Comparison of ENCODE assay signal across 10 mouse cellular contexts in genomic region chrX:73312522-73312921, GRCm38 (mm10). TPM values are rescaled to one million over a fixed set of nuclear protein-coding genes. Genes with fewer than 3 reads are reported as not detected.
DNase-seq lines count a peak whose midpoint lies in the region; ATAC-seq lines count a peak whose summit lies in the region.
"Had no signal": no experiment of that assay in that cellular context is flagged by ENCODE, and none has a peak within 500 bp of the region (broad histone marks: within the 10 kb centered on the region; RNA-seq: fewer than 3 reads in every experiment).

No protein-coding gene starts in this region.

- ATAC-seq in common myeloid progenitor, adult 5-6 weeks (replicated peaks; ENCODE audit: low read depth, poor library complexity, severe bottlenecking): peak; percentile 68

- intact Hi-C loops in gastrocnemius, postnatal 14 days (cut with DNase I; ENCODE audit: low total_unique reads): loop anchor here (10.0 kb wide), 1 partner anchor 122 kb away; the partner anchor contains the start of gene Trex2
- intact Hi-C loops in left cerebral cortex, postnatal 25 days (cut with DNase I): loop anchor here (1.0 to 5.0 kb wide), 2 partner anchors 118 to 180 kb away; no protein-coding TSS in a partner anchor

- peak; percentile 8 for DNase-seq in gastrocnemius, postnatal 10 days
- no peak for DNase-seq in gastrocnemius, postnatal 14 days
- DNase-seq in urinary bladder, postnatal 36 days (ENCODE audit: low spot score in 2 of 2): peak; percentile 0 to 2
- DNase-seq in urinary bladder, adult 2 months (ENCODE audit: low spot score): no peak
- peak; percentile 20 to 37 for DNase-seq in left cerebral cortex, postnatal 25 days (ENCODE audit: low spot score in 2 of 2)
- peak; percentile 31 for DNase-seq in right cerebral cortex, postnatal 4 days
- no peak for DNase-seq in spleen, postnatal 4 days (ENCODE audit: low spot score in 2 of 2)

RNA-seq across cellular contexts. Expression of gene Xlr5a, which starts 19.7 kb away (rescaled TPM):
- not detected for total RNA-seq in gastrocnemius, postnatal 10 days (2021)
- total RNA-seq in gastrocnemius, postnatal 14 days (2021): not detected
- polyA plus RNA-seq in urinary bladder, adult 2 months (2012; rRNA removed): 0.04 TPM in 1 of 2 replicates, not detected in the other
- total RNA-seq in common myeloid progenitor, adult 5-6 weeks (2017): not detected in 2 replicates
- total RNA-seq in left cerebral cortex, postnatal 25 days (2021): not detected
- polyA plus RNA-seq: large intestine, adult 2 months; neural tube, embryonic 12.5 days had no signal

RNA-seq across cellular contexts. Expression of gene Xlr5c, which starts 19.7 kb away (rescaled TPM):
- total RNA-seq in gastrocnemius, postnatal 10 days (2021): not detected
- not detected for total RNA-seq in gastrocnemius, postnatal 14 days (2021)
- not detected in 2 replicates for polyA plus RNA-seq in urinary bladder, adult 2 months (2012; rRNA removed)
- total RNA-seq in common myeloid progenitor, adult 5-6 weeks (2017): not detected in 2 replicates
- not detected for total RNA-seq in left cerebral cortex, postnatal 25 days (2021)
- polyA plus RNA-seq: large intestine, adult 2 months; neural tube, embryonic 12.5 days had no signal

RNA-seq across cellular contexts. Expression of gene Gm45015, which starts 24.1 kb away (rescaled TPM):
- not detected for total RNA-seq in gastrocnemius, postnatal 10 days (2021)
- total RNA-seq in gastrocnemius, postnatal 14 days (2021): not detected
- not detected in 2 replicates for polyA plus RNA-seq in urinary bladder, adult 2 months (2012; rRNA removed)
- not detected in 2 replicates for total RNA-seq in common myeloid progenitor, adult 5-6 weeks (2017)
- not detected for total RNA-seq in left cerebral cortex, postnatal 25 days (2021)
- polyA plus RNA-seq: large intestine, adult 2 months; neural tube, embryonic 12.5 days had no signal

RNA-seq across cellular contexts. Expression of gene Zfp275, which starts 29.9 kb away (rescaled TPM):
- 10 to 100 TPM in 1 of 2 experiments, 1 to 10 TPM in 1; 8.5 to 12.8 TPM for total RNA-seq in gastrocnemius, postnatal 10 days (2021)
- 1 to 10 TPM; 5.5 to 6.1 TPM for total RNA-seq in gastrocnemius, postnatal 14 days (2021)
- 13.0 and 13.7 TPM in 2 replicates for polyA plus RNA-seq in urinary bladder, adult 2 months (2012; rRNA removed)
- 9.8 and 10.1 TPM in 2 replicates for total RNA-seq in common myeloid progenitor, adult 5-6 weeks (2017)
- total RNA-seq in left cerebral cortex, postnatal 25 days (2021): 10 to 100 TPM; 16.6 to 19.0 TPM

RNA-seq across cellular contexts. Expression of gene Xlr3c, which starts 47.3 kb away (rescaled TPM):
- total RNA-seq in gastrocnemius, postnatal 10 days (2021): under 1 TPM; 0.38 to 0.45 TPM
- total RNA-seq in gastrocnemius, postnatal 14 days (2021): under 1 TPM in 1 of 2 experiments, not detected in 1; 0.31 TPM
- not detected in 2 replicates for polyA plus RNA-seq in urinary bladder, adult 2 months (2012; rRNA removed)
- not detected in 2 replicates for total RNA-seq in common myeloid progenitor, adult 5-6 weeks (2017)
- total RNA-seq in left cerebral cortex, postnatal 25 days (2021): not detected
- polyA plus RNA-seq: large intestine, adult 2 months had no signal

Comparison
In these comparisons a context has a peak if more than half of its experiments do, and no peak if none do; other contexts are left out.
1. DNase-seq: peak in gastrocnemius, postnatal 10 days (single experiment), urinary bladder, postnatal 36 days (2 of 2), left cerebral cortex, postnatal 25 days (2 of 2) and right cerebral cortex, postnatal 4 days (single experiment); none in gastrocnemius, postnatal 14 days (single experiment), urinary bladder, adult 2 months (single experiment) and spleen, postnatal 4 days (0 of 2).